Mouse (Mus musculus) spleen, adult 2 months (tissue): Measurements from ENCODE around the gene Tmem53.

ENCODE experiments used
- CTCF ChIP-seq: fragments of 200-500 bp; IDR thresholded peaks from 2 replicates; pipeline ENCODE4 v1.5.1; 2011; ENCODE audit warnings: mild to moderate bottlenecking, inconsistent platforms; ENCODE audit not compliant: insufficient read depth, insufficient read length, insufficient replicate concordance; ENCODE audit errors: extremely low read depth
- POLR2A ChIP-seq: fragments of 200-500 bp; IDR thresholded peaks from 2 replicates; pipeline ENCODE4 v1.6.1; 2011; ENCODE audit warnings: low read depth, low read length, inconsistent platforms

- TF ChIP-seq POLR2A = no peak
- TF ChIP-seq CTCF = no peak
Observed at GRCm38 (mm10) chr4:117314849-117315500, 63.2 kb downstream of the Tmem53 start.
